Mouse (Mus musculus): Measurements from ENCODE around the gene Slc25a20. TPM values are rescaled to one million over a fixed set of nuclear protein-coding genes. Genes with fewer than 3 reads are reported as not detected.

Gene Slc25a20
- total RNA-seq, 2 experiments from 2014 or later = 18.2 to 18.4 TPM

GRCm38 (mm10) chr9:108729050-108729449, 67.2 kb downstream of the Slc25a20 start:
- DNase-seq (ENCODE audit: extremely low spot score in 1 of 2, low spot score in 1 of 2) = no peak

GRCm38 (mm10) chr9:108732462-108732861, 70.6 kb downstream of the Slc25a20 start:
- DNase-seq (ENCODE audit: extremely low spot score in 1 of 2, low spot score in 1 of 2) = no peak

Small RNA genes within 50 kb of the gene (microRNA-seq; reads per million reads assigned to microRNA genes)
- 0 reads per million in 2 experiments for gene Gm26298

Other genes with a start within 250 kb of the Slc25a20 start
- under 1 TPM; 0.10 to 0.16 TPM for gene Ccdc36, start 233.6 kb upstream of the Slc25a20 start, total RNA-seq (2021)
- gene BC048562, start 225.6 kb upstream of the Slc25a20 start, total RNA-seq (2021) = not detected
- gene Ccdc71, start 201.6 kb upstream of the Slc25a20 start, total RNA-seq (2021) = 10 to 100 TPM; 28.4 to 41.1 TPM
- 10 to 100 TPM; 17.6 to 21.3 TPM for gene Klhdc8b, start 200.5 kb upstream of the Slc25a20 start, total RNA-seq (2021)
- gene Lamb2, start 182.4 kb upstream of the Slc25a20 start, total RNA-seq (2021) = 10 to 100 TPM; 25.9 to 27.8 TPM
- 100 to 1,000 TPM; 127 to 155 TPM for gene Usp19, start 171.5 kb upstream of the Slc25a20 start, total RNA-seq (2021)
- 10 to 100 TPM; 76.6 to 82.5 TPM for gene Qars, start 154.4 kb upstream of the Slc25a20 start, total RNA-seq (2021)
- gene Qrich1, start 145.3 kb upstream of the Slc25a20 start, total RNA-seq (2021) = 100 to 1,000 TPM; 133 to 142 TPM
- 10 to 100 TPM; 60.1 to 62.8 TPM for gene Impdh2, start 101.8 kb upstream of the Slc25a20 start, total RNA-seq (2021)
- gene Ndufaf3, start 94.7 kb upstream of the Slc25a20 start, total RNA-seq (2021) = 10 to 100 TPM; 54.3 to 70.4 TPM
- 100 to 1,000 TPM in 1 of 2 experiments, 10 to 100 TPM in 1; 95.4 to 107 TPM for gene Dalrd3, start 92.2 kb upstream of the Slc25a20 start, total RNA-seq (2021)
- 100 to 1,000 TPM; 116 to 134 TPM for gene Wdr6, start 83.3 kb upstream of the Slc25a20 start, total RNA-seq (2021)
- 10 to 100 TPM; 92.0 to 97.8 TPM for gene P4htm, start 64.4 kb upstream of the Slc25a20 start, total RNA-seq (2021)
- 10 to 100 TPM; 49.3 to 53.9 TPM for gene Arih2, start 12.7 kb upstream of the Slc25a20 start, total RNA-seq (2021)
- 10 to 100 TPM; 38.7 to 38.8 TPM for gene Prkar2a, start 27.2 kb downstream of the Slc25a20 start, total RNA-seq (2021)
- 100 to 1,000 TPM; 203 to 244 TPM for gene Ip6k2, start 121.7 kb downstream of the Slc25a20 start, total RNA-seq (2021)
- 10 to 100 TPM; 64.9 to 68.1 TPM for gene Nckipsd, start 146.3 kb downstream of the Slc25a20 start, total RNA-seq (2021)
- gene Celsr3, start 164.2 kb downstream of the Slc25a20 start, total RNA-seq (2021) = 10 to 100 TPM; 42.5 to 66.0 TPM
- gene Slc26a6, start 191.2 kb downstream of the Slc25a20 start, total RNA-seq (2021) = 10 to 100 TPM; 21.4 to 21.5 TPM